13 mouse cellular contexts compared by ENCODE assay signal in the genomic region with DNA sequence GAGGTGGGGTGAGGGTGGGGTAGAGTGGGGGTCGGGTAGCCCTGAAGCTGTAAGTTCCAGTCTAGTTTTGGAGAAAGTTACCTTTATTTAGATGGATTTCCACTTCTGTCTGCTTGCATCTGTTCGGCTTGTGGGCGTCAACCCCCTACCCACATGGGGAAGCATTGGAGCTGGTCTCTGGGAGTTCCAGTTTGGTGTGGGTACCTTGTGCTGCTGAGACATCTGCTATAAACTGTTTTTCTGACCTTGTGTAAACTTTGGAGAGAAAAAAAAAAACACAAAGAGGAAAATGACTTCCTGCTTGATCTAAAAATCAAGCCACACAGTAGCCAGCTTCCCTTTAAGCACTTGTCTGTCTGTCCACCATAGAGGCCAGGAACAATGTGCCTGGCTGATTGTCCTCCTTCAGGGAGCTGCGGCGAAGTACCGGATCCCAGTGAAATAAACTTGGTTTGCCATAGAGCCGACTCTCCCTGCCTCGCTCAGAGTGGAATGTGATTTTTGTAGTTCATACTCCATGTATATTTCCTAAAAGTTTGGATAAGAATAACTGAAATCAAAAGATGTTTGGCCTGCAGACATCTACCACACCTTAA. TPM values are rescaled to one million over a fixed set of nuclear protein-coding genes. Genes with fewer than 3 reads are reported as not detected.
A peak's percentile ranks its signal among the peaks of the same experiment; 100 is the strongest.
DNase-seq lines count a peak whose midpoint lies in the region; ATAC-seq and TF ChIP-seq lines count a peak whose summit lies in the region.
"Had no signal": no experiment of that assay in that cellular context is flagged by ENCODE, and none has a peak within 500 bp of the region (broad histone marks: within the 10 kb centered on the region; RNA-seq: fewer than 3 reads in every experiment).

No protein-coding gene starts in this region.

- peaks cover 2% of the 10 kb centered on the region; the same call in 1 of the 2 replicates for H3K4me1 ChIP-seq in spleen, adult 2 months (ENCODE audit: control insufficient read depth, insufficient read depth, insufficient read length)
- peaks cover 45% of the 10 kb centered on the region for H3K4me1 ChIP-seq in limb, embryonic 12.5 days (replicated peaks)
- peaks cover 17% of the 10 kb centered on the region for H3K4me1 ChIP-seq in stomach, embryonic 16.5 days (ENCODE audit: control insufficient read depth, insufficient read depth, low read length)
- H3K4me1 ChIP-seq: liver, embryonic 15.5 days; neural tube, embryonic 12.5 days had no signal

- H3K27ac ChIP-seq in gastrocnemius, adult 2 months: peak overlapping the region; percentile 83
- peak overlapping the region; percentile 68; the same call in 1 of the 2 replicates for H3K27ac ChIP-seq in spleen, adult 2 months (ENCODE audit: insufficient read depth, low read length)
- peak overlapping the region; percentile 54; the same call in 1 of the 2 replicates for H3K27ac ChIP-seq in limb, embryonic 12.5 days
- peak overlapping the region; percentile 65 for H3K27ac ChIP-seq in stomach, embryonic 16.5 days (ENCODE audit: low read length)
- H3K27ac ChIP-seq: liver, embryonic 15.5 days; neural tube, embryonic 12.5 days had no signal

- H3K4me2 ChIP-seq in limb, embryonic 12.5 days: no peak overlapping the region
- peak overlapping the region; percentile 23; the same call in 1 of the 2 replicates for H3K4me2 ChIP-seq in stomach, embryonic 16.5 days (ENCODE audit: low read depth, low read length)
- H3K4me2 ChIP-seq: liver, embryonic 15.5 days; neural tube, embryonic 12.5 days had no signal

- peak overlapping the region; percentile 42 for H3K4me3 ChIP-seq in gastrocnemius, adult 2 months
- H3K4me3 ChIP-seq in spleen, adult 2 months (ENCODE audit: extremely low read depth, insufficient read depth, insufficient read length): no peak overlapping the region
- no peak overlapping the region for H3K4me3 ChIP-seq in limb, embryonic 12.5 days (replicated peaks)
- H3K4me3 ChIP-seq in stomach, embryonic 16.5 days (replicated peaks; ENCODE audit: low read length): no peak overlapping the region
- H3K4me3 ChIP-seq: liver, embryonic 15.5 days; neural tube, embryonic 12.5 days had no signal

- DNase-seq in gastrocnemius, adult 2 months: no peak
- no peak for DNase-seq in gastrocnemius, postnatal 25 days
- DNase-seq in spleen, adult 2 months (ENCODE audit: low read depth in 1 of 2, low spot score in 2 of 2): no peak
- DNase-seq in spleen, postnatal 4 days (ENCODE audit: low spot score in 2 of 2): no peak
- no peak for DNase-seq in cerebellum, adult 9-10 months
- no peak for DNase-seq in yolk sac, embryonic 10.5 days (ENCODE audit: low spot score)
- DNase-seq: cerebellum, adult 8-10 months had no signal

- H3K36me3 ChIP-seq in spleen, adult 2 months (ENCODE audit: control insufficient read depth, insufficient read depth, low read length): no peaks in the 10 kb centered on the region
- peaks cover 45% of the 10 kb centered on the region for H3K36me3 ChIP-seq in limb, embryonic 12.5 days
- H3K36me3 ChIP-seq in stomach, embryonic 16.5 days (ENCODE audit: control insufficient read depth, insufficient read depth, low read length): no peaks in the 10 kb centered on the region
- H3K36me3 ChIP-seq: neural tube, embryonic 12.5 days had no signal

- TF ChIP-seq CTCF in gastrocnemius, adult 2 months (IDR thresholded peaks at IDR 0.05): no peak
- TF ChIP-seq CTCF in spleen, adult 2 months (IDR thresholded peaks at IDR 0.05; ENCODE audit: extremely low read depth, insufficient read depth, insufficient read length, insufficient replicate concordance): no peak

- H3K9ac ChIP-seq in limb, embryonic 12.5 days (replicated peaks): no peak overlapping the region
- no peak overlapping the region for H3K9ac ChIP-seq in stomach, embryonic 16.5 days (ENCODE audit: low read length)
- H3K9ac ChIP-seq: liver, embryonic 15.5 days; neural tube, embryonic 12.5 days had no signal

- H3K9me3 ChIP-seq in limb, embryonic 12.5 days: no peaks in the 10 kb centered on the region
- H3K9me3 ChIP-seq in stomach, embryonic 16.5 days (replicated peaks; ENCODE audit: control insufficient read depth, low read length): no peaks in the 10 kb centered on the region
- H3K9me3 ChIP-seq: liver, embryonic 15.5 days; neural tube, embryonic 12.5 days had no signal

- ATAC-seq in limb, embryonic 12.5 days (ENCODE audit: insufficient number of reproducible peaks, insufficient read depth, low FRiP score, low TSS enrichment, low read depth): no peak
- ATAC-seq in stomach, embryonic 16.5 days (ENCODE audit: insufficient read depth, low FRiP score): no peak
- ATAC-seq: forebrain, embryonic 14.5 days; inflammation-experienced regulatory T-cells, adult 6 months had no signal

- WGBS in spleen, adult 2 months: 54% methylated on average over 8 of the region's 8 CpGs
- 72% methylated on average over 8 of the region's 8 CpGs for WGBS in limb, embryonic 12.5 days
- WGBS in stomach, embryonic 16.5 days: 65% methylated on average over 8 of the region's 8 CpGs

- H3K27me3 ChIP-seq in spleen, adult 2 months (ENCODE audit: control insufficient read depth, insufficient read depth, low read length): no peaks in the 10 kb centered on the region
- no peaks in the 10 kb centered on the region for H3K27me3 ChIP-seq in limb, embryonic 12.5 days
- H3K27me3 ChIP-seq in stomach, embryonic 16.5 days (ENCODE audit: control insufficient read depth, insufficient read depth, low read length): no peaks in the 10 kb centered on the region
- H3K27me3 ChIP-seq: liver, embryonic 15.5 days; neural tube, embryonic 12.5 days had no signal

- no peak for TF ChIP-seq POLR2A in spleen, adult 2 months (IDR thresholded peaks at IDR 0.05; ENCODE audit: low read depth, low read length)

- intact Hi-C loops in gastrocnemius, adult 2 months (cut with DNase I): loop anchor here (2.0 to 5.0 kb wide), 2 partner anchors 49 to 70 kb away; a partner anchor contains a TSS

RNA-seq across cellular contexts. Expression of a gene that starts 48.8 kb away (rescaled TPM):
- 1 to 10 TPM; 1.6 to 3.5 TPM for total RNA-seq in gastrocnemius, adult 2 months (2021)
- 1 to 10 TPM; 1.7 to 2.6 TPM for total RNA-seq in gastrocnemius, postnatal 25 days (2021)
- 6.9 and 9.2 TPM in 2 replicates for polyA plus RNA-seq in spleen, adult 2 months (2012; rRNA removed)
- polyA plus RNA-seq in limb, embryonic 12.5 days (2016; fragmentation: Nextera tagmentation; extraction: Ambion mirVana): 20.0 and 21.0 TPM in 2 replicates
- 6.4 and 6.7 TPM in 2 replicates for polyA plus RNA-seq in stomach, embryonic 16.5 days (2015; fragmentation: Nextera tagmentation; extraction: Ambion mirVana)
